Mouse (Mus musculus): ENCODE measurements around the gene Heatr3.

Heatr3 gene

GRCm38 (mm10) chr8:88137748-88138484, at the start of gene Heatr3:
Gene Heatr3 (plus strand): TSS chr8:88137855.
- peak; percentile 98 for DNase-seq

- DNase-seq, result no peak
These were observed 49.6 kb upstream of the Heatr3 start for GRCm38 (mm10) chr8:88088006-88088405.

GRCm38 (mm10) chr8:88091661-88092060, 46.0 kb upstream of the Heatr3 start:
- no peak for DNase-seq

GRCm38 (mm10) chr8:88093367-88093766, 44.3 kb upstream of the Heatr3 start:
- DNase-seq, result no peak

GRCm38 (mm10) chr8:88098856-88099255, 38.8 kb upstream of the Heatr3 start:
- DNase-seq, result no peak

GRCm38 (mm10) chr8:88099526-88099925, 38.1 kb upstream of the Heatr3 start:
- DNase-seq, result peak; percentile 45

- no peak for DNase-seq
These were observed 28.4 kb upstream of the Heatr3 start for GRCm38 (mm10) chr8:88109241-88109640.

- DNase-seq, result peak; percentile 99
These were observed 19.1 kb upstream of the Heatr3 start, which contains the start of gene Cnep1r1 for GRCm38 (mm10) chr8:88118456-88119036. Gene Cnep1r1 (plus strand): TSS chr8:88118769.

GRCm38 (mm10) chr8:88119076-88119475, 18.6 kb upstream of the Heatr3 start:
- DNase-seq, result peak; percentile 21

- no peak for DNase-seq
These were observed 12.8 kb upstream of the Heatr3 start for GRCm38 (mm10) chr8:88124850-88125249.

GRCm38 (mm10) chr8:88129397-88129796, 8.3 kb upstream of the Heatr3 start:
- DNase-seq, result no peak

GRCm38 (mm10) chr8:88130754-88131317, 6.8 kb upstream of the Heatr3 start:
- DNase-seq, result peak; percentile 65

- no peak for DNase-seq
These were observed 1.6 kb downstream of the Heatr3 start for GRCm38 (mm10) chr8:88139256-88139655.

- DNase-seq, result no peak
These were observed 4.0 kb downstream of the Heatr3 start for GRCm38 (mm10) chr8:88141629-88142028.

GRCm38 (mm10) chr8:88144041-88144440, 6.4 kb downstream of the Heatr3 start:
- no peak for DNase-seq

GRCm38 (mm10) chr8:88150910-88151371, 13.3 kb downstream of the Heatr3 start:
- DNase-seq, result no peak

- DNase-seq, result no peak
These were observed 22.8 kb downstream of the Heatr3 start for GRCm38 (mm10) chr8:88160237-88160995.

- peak; percentile 76 for DNase-seq
These were observed 23.8 kb downstream of the Heatr3 start for GRCm38 (mm10) chr8:88161439-88161838.

- no peak for DNase-seq
These were observed 37.6 kb downstream of the Heatr3 start for GRCm38 (mm10) chr8:88175264-88175663.

GRCm38 (mm10) chr8:88177291-88177690, 39.6 kb downstream of the Heatr3 start:
- no peak for DNase-seq

- DNase-seq, result no peak
These were observed 45.5 kb downstream of the Heatr3 start for GRCm38 (mm10) chr8:88183121-88183520.

GRCm38 (mm10) chr8:88184914-88185313, 47.3 kb downstream of the Heatr3 start:
- DNase-seq, result no peak

GRCm38 (mm10) chr8:88185716-88186115, 48.1 kb downstream of the Heatr3 start:
- no peak for DNase-seq

Data from kidney, adult 9 months (tissue).